ENCODE assay signal across 23 mouse cellular contexts in the genomic region with DNA sequence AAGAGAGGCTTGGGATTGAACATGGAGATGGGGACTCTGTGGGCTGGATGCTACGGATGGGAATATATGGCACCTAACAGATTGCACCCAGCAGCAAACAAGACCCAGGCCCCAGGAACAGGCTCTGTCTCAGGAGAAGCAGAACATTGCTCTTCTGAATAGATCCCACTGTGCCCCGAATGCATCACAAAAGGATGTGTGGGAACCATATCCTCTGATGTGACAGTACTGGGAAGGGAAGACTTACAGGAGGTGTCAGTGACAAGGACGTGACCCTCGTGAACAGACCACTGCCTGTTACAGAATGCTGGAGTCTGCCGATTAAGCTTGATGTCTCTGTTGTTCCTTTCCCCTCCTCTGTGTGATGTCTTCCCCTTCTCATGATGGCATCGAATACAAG. TPM values are rescaled to one million over a fixed set of nuclear protein-coding genes. Genes with fewer than 3 reads are reported as not detected.
DNase-seq lines count a peak whose midpoint lies in the region; ATAC-seq and TF ChIP-seq lines count a peak whose summit lies in the region.
"Had no signal": no experiment of that assay in that cellular context is flagged by ENCODE, and none has a peak within 500 bp of the region (broad histone marks: within the 10 kb centered on the region; RNA-seq: fewer than 3 reads in every experiment).

No protein-coding gene starts in this region.

- ATAC-seq in forebrain, embryonic 11.5 days (replicated peaks; ENCODE audit: low FRiP score) = no peak
- ATAC-seq in forebrain, postnatal 0 days = no peak
- 0 out of 2 replicates have a peak, but pooled peaks have one; percentile 25 for ATAC-seq in lung, embryonic 15.5 days (ENCODE audit: borderline replicate concordance, extremely low read depth, low FRiP score, low TSS enrichment)
- ATAC-seq in midbrain, embryonic 11.5 days (ENCODE audit: low FRiP score) = no peak
- ATAC-seq in midbrain, embryonic 15.5 days (replicated peaks) = no peak
- ATAC-seq: activated CD4-positive, CD25-positive, alpha-beta regulatory T cell, adult 4 months; CD4-positive, CD25-positive, alpha-beta regulatory T cell, adult 4 months; Patski had no signal

- DNase-seq in forebrain, embryonic 11.5 days (ENCODE audit: low spot score) = peak; percentile 4
- DNase-seq in forebrain, postnatal 0 days = no peak
- peak; percentile 54 for DNase-seq in heart, adult 11 months
- DNase-seq in heart, adult 18-20 months = no peak
- no peak for DNase-seq in lung, adult 2 months
- peak; percentile 59 for DNase-seq in midbrain, embryonic 11.5 days (ENCODE audit: low spot score, missing footprints)
- DNase-seq: adrenal gland, adult 2 months; adrenal gland, adult 8-10 months; adrenal gland, postnatal 10 days; adrenal gland, postnatal 14 days; adrenal gland, postnatal 25 days; adrenal gland, postnatal 36 days; B cell, adult 2 months; cerebellum, adult 11 months; cerebellum, adult 11-12 months had no signal

- no peak for TF ChIP-seq POLR2A in lung, adult 2 months (IDR thresholded peaks at IDR 0.05; ENCODE audit: borderline replicate concordance, extremely low read depth, low read depth, low read length)

- no peaks in the 10 kb centered on the region for H3K36me3 ChIP-seq in forebrain, embryonic 11.5 days (ENCODE audit: control insufficient read depth, insufficient read depth, low read length)
- H3K36me3 ChIP-seq in forebrain, postnatal 0 days (ENCODE audit: insufficient read depth) = no peaks in the 10 kb centered on the region
- peaks cover 7% of the 10 kb centered on the region; the same call in 1 of the 2 replicates for H3K36me3 ChIP-seq in lung, embryonic 15.5 days
- H3K36me3 ChIP-seq in midbrain, embryonic 11.5 days (ENCODE audit: control insufficient read depth, insufficient read depth, low read length) = no peaks in the 10 kb centered on the region
- no peaks in the 10 kb centered on the region for H3K36me3 ChIP-seq in midbrain, embryonic 15.5 days (replicated peaks)
- H3K36me3 ChIP-seq: G1E had no signal

- 77% methylated on average over 6 of the region's 6 CpGs for whole genome bisulfite sequencing in forebrain, embryonic 11.5 days
- 82% methylated on average over 6 of the region's 6 CpGs for WGBS in forebrain, postnatal 0 days
- 47% methylated on average over 6 of the region's 6 CpGs for WGBS in lung, embryonic 15.5 days
- WGBS in lung, adult 2 months = 65% methylated on average over 6 of the region's 6 CpGs
- 64% methylated on average over 6 of the region's 6 CpGs for WGBS in midbrain, embryonic 11.5 days
- 59% methylated on average over 6 of the region's 6 CpGs for WGBS in midbrain, embryonic 15.5 days

- H3K4me1 ChIP-seq in forebrain, embryonic 11.5 days (replicated peaks; ENCODE audit: control insufficient read depth, insufficient read depth, low read length) = no peaks in the 10 kb centered on the region
- H3K4me1 ChIP-seq in forebrain, postnatal 0 days (ENCODE audit: insufficient read depth) = no peaks in the 10 kb centered on the region
- 0 out of 2 replicates have a peak, but pooled peaks cover 3% of the 10 kb centered on the region for H3K4me1 ChIP-seq in lung, embryonic 15.5 days
- H3K4me1 ChIP-seq in lung, adult 2 months (ENCODE audit: control insufficient read depth, insufficient read depth, low read length) = no peaks in the 10 kb centered on the region; the same call in 1 of the 2 replicates
- no peaks in the 10 kb centered on the region for H3K4me1 ChIP-seq in midbrain, embryonic 11.5 days (ENCODE audit: control insufficient read depth, insufficient read depth, low read length)
- H3K4me1 ChIP-seq in midbrain, embryonic 15.5 days = no peaks in the 10 kb centered on the region

- no peak for TF ChIP-seq CTCF in forebrain, postnatal 0 days (IDR thresholded peaks at IDR 0.05; ENCODE audit: low read depth)
- TF ChIP-seq CTCF in lung, adult 2 months (IDR thresholded peaks at IDR 0.05; ENCODE audit: insufficient read depth, low read length) = no peak

- no peak overlapping the region for H3K9ac ChIP-seq in forebrain, embryonic 11.5 days (ENCODE audit: low read length)
- no peak overlapping the region for H3K9ac ChIP-seq in forebrain, postnatal 0 days
- H3K9ac ChIP-seq in lung, embryonic 15.5 days = no peak overlapping the region
- no peak overlapping the region for H3K9ac ChIP-seq in midbrain, embryonic 11.5 days (ENCODE audit: low read length)
- no peak overlapping the region for H3K9ac ChIP-seq in midbrain, embryonic 15.5 days

- H3K27ac ChIP-seq in forebrain, embryonic 11.5 days (ENCODE audit: low read depth, low read length) = no peak overlapping the region
- no peak overlapping the region for H3K27ac ChIP-seq in forebrain, postnatal 0 days (ENCODE audit: low read depth, low read length)
- H3K27ac ChIP-seq in lung, embryonic 15.5 days = no peak overlapping the region
- H3K27ac ChIP-seq in midbrain, embryonic 11.5 days (ENCODE audit: low read depth, low read length) = no peak overlapping the region
- H3K27ac ChIP-seq in midbrain, embryonic 15.5 days = no peak overlapping the region

- no peak overlapping the region for H3K4me2 ChIP-seq in forebrain, embryonic 11.5 days (ENCODE audit: low read depth, low read length, severe bottlenecking)
- no peak overlapping the region for H3K4me2 ChIP-seq in forebrain, postnatal 0 days (ENCODE audit: low read depth)
- H3K4me2 ChIP-seq in lung, embryonic 15.5 days = no peak overlapping the region
- H3K4me2 ChIP-seq in midbrain, embryonic 11.5 days = no peak overlapping the region
- no peak overlapping the region for H3K4me2 ChIP-seq in midbrain, embryonic 15.5 days

- H3K4me3 ChIP-seq in forebrain, embryonic 11.5 days (ENCODE audit: low read depth, low read length) = no peak overlapping the region
- H3K4me3 ChIP-seq in forebrain, postnatal 0 days (ENCODE audit: low read depth, low read length) = no peak overlapping the region
- H3K4me3 ChIP-seq in lung, embryonic 15.5 days = no peak overlapping the region
- H3K4me3 ChIP-seq in lung, adult 2 months (replicated peaks; ENCODE audit: extremely low read depth, low read depth, low read length) = no peak overlapping the region
- no peak overlapping the region for H3K4me3 ChIP-seq in midbrain, embryonic 11.5 days (ENCODE audit: low read depth, low read length)
- no peak overlapping the region for H3K4me3 ChIP-seq in midbrain, embryonic 15.5 days

- H3K27me3 ChIP-seq in forebrain, embryonic 11.5 days (ENCODE audit: control insufficient read depth, insufficient read depth, low read length) = no peaks in the 10 kb centered on the region
- H3K27me3 ChIP-seq in forebrain, postnatal 0 days (ENCODE audit: insufficient read depth, low read length) = no peaks in the 10 kb centered on the region
- H3K27me3 ChIP-seq in lung, embryonic 15.5 days = no peaks in the 10 kb centered on the region
- no peaks in the 10 kb centered on the region for H3K27me3 ChIP-seq in midbrain, embryonic 11.5 days (ENCODE audit: control insufficient read depth, insufficient read depth, low read length)
- 0 out of 2 replicates have a peak, but pooled peaks cover 4% of the 10 kb centered on the region for H3K27me3 ChIP-seq in midbrain, embryonic 15.5 days (replicated peaks)

- H3K9me3 ChIP-seq in forebrain, embryonic 11.5 days (ENCODE audit: control insufficient read depth, low read length) = no peaks in the 10 kb centered on the region
- no peaks in the 10 kb centered on the region for H3K9me3 ChIP-seq in forebrain, postnatal 0 days (ENCODE audit: low read length)
- H3K9me3 ChIP-seq in lung, embryonic 15.5 days = no peaks in the 10 kb centered on the region
- no peaks in the 10 kb centered on the region for H3K9me3 ChIP-seq in midbrain, embryonic 11.5 days (ENCODE audit: control insufficient read depth, low read length)
- H3K9me3 ChIP-seq in midbrain, embryonic 15.5 days = no peaks in the 10 kb centered on the region

RNA-seq across cellular contexts. Expression of a gene that starts 48.2 kb away (rescaled TPM):
- polyA plus RNA-seq in forebrain, embryonic 11.5 days (2014; fragmentation: Nextera tagmentation; extraction: Ambion mirVana) = 43.0 and 43.3 TPM in 2 replicates
- 10.7 and 15.7 TPM in 2 replicates for total RNA-seq in forebrain, postnatal 0 days (2014; rRNA removed)
- 12.2 and 16.9 TPM in 2 replicates for polyA plus RNA-seq in forebrain, postnatal 0 days (2015; fragmentation: Nextera tagmentation; extraction: Ambion mirVana)
- 10 to 100 TPM; 18.1 to 21.3 TPM for total RNA-seq in heart, adult 18-20 months (2021)
- polyA plus RNA-seq in lung, embryonic 15.5 days (2015; fragmentation: Nextera tagmentation; extraction: Ambion mirVana) = 23.8 and 25.7 TPM in 2 replicates
- polyA plus RNA-seq in lung, adult 2 months (2012; rRNA removed) = 51.8 and 51.9 TPM in 2 replicates
- polyA plus RNA-seq in midbrain, embryonic 11.5 days (2014; fragmentation: Nextera tagmentation; extraction: Ambion mirVana) = 26.9 and 31.6 TPM in 2 replicates
- polyA plus RNA-seq in midbrain, embryonic 15.5 days (2015; fragmentation: Nextera tagmentation; extraction: Ambion mirVana) = 27.8 and 30.1 TPM in 2 replicates

RNA-seq across cellular contexts. Expression of a gene that starts 53.3 kb away (rescaled TPM):
- polyA plus RNA-seq in forebrain, embryonic 11.5 days (2014; fragmentation: Nextera tagmentation; extraction: Ambion mirVana) = 17.6 and 19.1 TPM in 2 replicates
- 12.9 and 20.6 TPM in 2 replicates for total RNA-seq in forebrain, postnatal 0 days (2014; rRNA removed)
- polyA plus RNA-seq in forebrain, postnatal 0 days (2015; fragmentation: Nextera tagmentation; extraction: Ambion mirVana) = 4.2 and 5.2 TPM in 2 replicates
- total RNA-seq in heart, adult 18-20 months (2021) = under 1 TPM; 0.36 to 0.40 TPM
- 14.8 and 16.6 TPM in 2 replicates for polyA plus RNA-seq in lung, embryonic 15.5 days (2015; fragmentation: Nextera tagmentation; extraction: Ambion mirVana)
- polyA plus RNA-seq in lung, adult 2 months (2012; rRNA removed) = 4.3 and 5.3 TPM in 2 replicates
- 9.7 TPM in 2 replicates for polyA plus RNA-seq in midbrain, embryonic 11.5 days (2014; fragmentation: Nextera tagmentation; extraction: Ambion mirVana)
- 7.3 TPM in 2 replicates for polyA plus RNA-seq in midbrain, embryonic 15.5 days (2015; fragmentation: Nextera tagmentation; extraction: Ambion mirVana)
- total RNA-seq: CH12.LX, MEL had no signal
- polyA plus RNA-seq: CD4-positive, CD25-positive, alpha-beta regulatory T cell, adult 4 months; G1E had no signal

Comparison
In these comparisons a context has a peak if more than half of its experiments do, and no peak if none do; other contexts are left out.
1. DNase-seq: peak in forebrain, embryonic 11.5 days (single experiment), heart, adult 11 months (single experiment) and midbrain, embryonic 11.5 days (single experiment); none in forebrain, postnatal 0 days (single experiment), heart, adult 18-20 months (0 of 2) and lung, adult 2 months (single experiment).